Mouse (Mus musculus) gastrocnemius, postnatal 4 days (tissue): Measurements from ENCODE around the gene Aldh3a2. TPM values are rescaled to one million over a fixed set of nuclear protein-coding genes. Genes with fewer than 3 reads are reported as not detected.
"Not testable (repeated sequence)": the region's sequence is repeated elsewhere in the genome, so short reads cannot be mapped to it uniquely, and the experiment has no call there.

Experiments
- DNase-seq, 2 experiments: peaks; one replicate each; pipeline ENCODE4 v3.0.0; 2021 to 2022; ENCODE audit warnings: low spot score in 2 of 2, mixed read lengths in 2 of 2
- total RNA-seq, 2 experiments: library from RNA; stranded (reverse); gene quantifications; 2 replicates each; pipeline ENCODE4 v1.2.3; 2021

Aldh3a2 gene
- total RNA-seq, 2 experiments from 2014 or later: 33.8 to 36.4 TPM

DNA sequence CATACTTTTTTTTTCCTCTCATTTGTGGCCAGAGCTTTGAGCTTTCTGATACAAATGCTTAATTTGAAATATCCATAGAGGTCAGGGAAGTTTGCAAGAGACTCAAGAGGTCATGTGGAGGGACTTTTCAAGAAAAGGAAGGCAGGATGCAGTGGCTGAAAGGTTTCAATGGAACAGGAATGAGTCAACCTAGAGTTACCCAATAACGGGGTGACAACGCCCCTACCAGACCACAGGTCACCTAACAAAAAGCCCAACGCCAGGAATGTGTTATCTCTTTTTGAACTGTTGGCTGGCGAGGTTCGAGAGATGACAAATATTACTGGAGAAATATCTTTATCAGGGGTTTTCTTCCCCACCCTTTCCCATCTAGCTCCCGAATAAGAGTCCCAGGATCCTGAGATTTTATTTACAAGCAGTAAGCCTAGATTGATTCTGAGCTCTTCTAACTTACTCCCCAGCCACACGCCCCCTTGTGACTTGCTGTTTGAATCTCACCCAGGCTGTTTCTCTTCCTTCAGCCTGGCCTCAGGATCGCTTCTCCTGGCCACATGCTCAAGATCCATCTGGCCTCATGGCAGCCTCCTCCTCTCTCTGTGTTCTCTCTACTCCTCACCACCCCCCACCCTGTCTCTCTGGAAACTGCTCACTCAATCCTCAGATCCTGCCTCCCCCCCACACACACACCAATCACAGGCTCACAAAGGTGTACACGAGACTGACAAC lies 46.9 kb downstream of the Aldh3a2 start:
- DNase-seq: no peak

DNA sequence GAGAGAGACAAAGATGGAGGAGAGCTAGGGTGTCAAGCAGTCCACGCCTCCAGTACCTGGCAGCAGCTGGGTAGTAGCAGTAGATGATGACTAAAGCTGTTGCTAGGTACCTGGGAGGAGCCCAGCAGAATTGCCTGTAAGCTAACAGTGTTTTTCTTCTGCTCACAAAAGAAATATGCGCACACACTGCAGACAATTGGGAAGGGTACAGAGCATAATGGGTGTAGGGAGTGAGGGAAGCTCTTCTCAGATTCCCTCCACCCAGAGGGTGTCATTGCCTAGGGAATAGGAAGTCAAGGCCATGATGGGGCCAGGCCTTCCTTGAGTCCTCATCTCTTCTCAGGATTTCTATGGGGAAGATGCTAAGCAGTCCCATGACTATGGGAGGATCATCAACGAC lies 51.3 kb downstream of the Aldh3a2 start:
- no peak for DNase-seq

- DNase-seq: no peak
Measured at GRCm38 (mm10) chr11:61212102-61212501, 55.2 kb downstream of the Aldh3a2 start.

DNA sequence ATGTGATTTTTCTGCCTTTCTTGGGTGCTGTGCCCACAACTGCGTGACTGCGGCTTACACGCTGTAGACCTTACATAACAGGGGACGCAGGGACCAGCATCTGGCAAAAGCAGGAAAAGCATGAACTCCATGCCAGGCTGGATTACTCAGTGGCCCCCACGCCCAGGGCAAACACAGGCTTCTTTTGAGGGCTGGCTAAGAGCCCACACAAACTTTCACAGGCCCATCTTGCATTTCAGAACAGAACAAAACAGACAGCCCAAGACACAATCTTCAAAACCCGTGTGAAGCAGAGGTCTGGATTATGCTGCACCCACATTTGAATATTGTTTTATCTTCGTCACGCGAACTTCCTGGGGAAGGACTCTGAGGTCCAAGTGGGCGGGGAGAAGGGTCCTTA lies 58.9 kb downstream of the Aldh3a2 start:
- no peak for DNase-seq

DNA sequence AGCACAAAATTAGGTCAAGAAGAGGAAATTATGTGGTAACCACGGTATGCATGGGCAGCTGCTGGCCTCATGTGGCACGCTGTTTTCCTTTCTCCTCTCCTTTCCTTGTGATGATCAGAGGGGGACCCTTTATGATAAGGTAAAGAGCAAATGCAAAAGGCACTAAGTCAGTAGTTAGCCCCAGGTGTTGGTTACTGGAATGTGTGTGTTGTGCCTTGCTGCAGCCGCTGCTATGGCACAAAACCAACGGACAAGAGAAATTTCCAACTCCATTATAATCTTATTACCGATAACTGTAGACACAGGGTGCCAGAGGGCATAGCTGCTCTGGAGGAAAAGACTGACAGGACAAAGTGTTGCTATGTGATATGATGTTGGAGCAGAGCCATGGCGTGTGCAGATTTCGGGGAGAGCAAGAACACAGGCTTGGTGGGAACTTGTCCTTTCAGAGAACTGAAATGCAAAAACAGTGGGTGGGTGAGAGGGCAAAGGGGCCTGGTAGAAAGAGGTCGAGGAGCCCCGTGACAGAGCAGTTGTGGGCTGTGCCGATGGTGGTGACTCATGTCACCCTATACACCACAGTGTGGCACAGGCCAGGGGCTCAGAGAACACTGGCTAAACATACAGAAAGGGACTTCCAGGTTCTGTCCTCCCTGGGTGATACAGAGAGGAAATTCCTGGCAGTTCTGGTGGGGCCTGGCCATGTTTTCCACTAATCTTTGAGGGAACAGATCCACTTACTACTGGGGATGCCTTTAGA lies 59.6 kb downstream of the Aldh3a2 start, which contains the start of gene Aldh3a1:
TSS of gene Aldh3a1 (plus strand) at position 51 of the 760 bp plus-strand sequence.
- DNase-seq: no peak

- DNase-seq: no peak
Measured at GRCm38 (mm10) chr11:61206136-61206535, 61.1 kb downstream of the Aldh3a2 start.

GRCm38 (mm10) chr11:61205167-61205950 lies 61.9 kb downstream of the Aldh3a2 start:
- DNase-seq: no peak

- DNase-seq: no peak
Measured at GRCm38 (mm10) chr11:61202810-61203209, 64.5 kb downstream of the Aldh3a2 start.

GRCm38 (mm10) chr11:61202186-61202585 lies 65.1 kb downstream of the Aldh3a2 start:
- DNase-seq: no peak

- DNase-seq: no peak
Measured at GRCm38 (mm10) chr11:61199620-61200362, 67.5 kb downstream of the Aldh3a2 start.

DNA sequence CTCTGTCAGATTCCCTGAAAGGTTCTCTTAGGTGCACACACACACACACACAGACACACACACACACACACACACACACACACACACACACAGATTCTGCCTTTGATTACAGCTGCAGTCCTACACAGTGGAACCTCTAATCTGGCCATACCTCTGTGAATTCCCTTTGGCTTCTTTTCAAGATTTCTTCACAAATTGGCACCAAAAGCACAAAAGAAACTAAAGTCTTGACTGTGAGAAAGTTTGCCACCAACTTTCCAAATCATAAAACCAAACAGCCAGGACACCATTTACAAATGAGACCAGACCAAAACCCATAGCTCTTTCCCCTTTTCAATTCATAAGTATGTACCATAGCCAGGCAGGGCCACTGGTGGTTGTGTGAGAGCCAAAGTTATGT lies 69.3 kb downstream of the Aldh3a2 start:
- no peak for DNase-seq

GRCm38 (mm10) chr11:61196616-61197353 lies 70.5 kb downstream of the Aldh3a2 start:
- DNase-seq: no peak

GRCm38 (mm10) chr11:61193392-61193791 lies 73.9 kb downstream of the Aldh3a2 start:
- DNase-seq: peak; percentile 74 to 85

DNA sequence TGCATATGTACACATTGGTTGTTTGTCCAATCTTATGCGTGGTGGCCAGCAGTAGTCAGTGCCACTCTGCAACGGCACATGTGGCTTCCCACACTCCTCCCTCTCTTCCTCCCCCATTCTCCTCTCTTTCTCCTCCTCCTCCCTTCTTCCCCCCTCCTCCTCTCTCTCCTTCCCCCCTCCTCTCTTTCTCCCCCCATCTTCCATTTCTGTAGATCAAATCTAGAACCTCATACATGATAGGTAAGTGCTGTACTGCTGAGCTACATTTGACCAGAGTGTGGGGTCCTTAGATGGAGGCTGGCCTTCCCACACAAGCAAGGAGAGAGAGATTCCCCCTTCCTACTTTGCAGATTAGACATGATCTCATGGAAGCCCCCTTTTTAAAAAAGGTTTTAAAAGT lies 74.5 kb downstream of the Aldh3a2 start:
- no peak for DNase-seq

GRCm38 (mm10) chr11:61192123-61192522 lies 75.1 kb downstream of the Aldh3a2 start:
- not testable (repeated sequence) for DNase-seq

DNA sequence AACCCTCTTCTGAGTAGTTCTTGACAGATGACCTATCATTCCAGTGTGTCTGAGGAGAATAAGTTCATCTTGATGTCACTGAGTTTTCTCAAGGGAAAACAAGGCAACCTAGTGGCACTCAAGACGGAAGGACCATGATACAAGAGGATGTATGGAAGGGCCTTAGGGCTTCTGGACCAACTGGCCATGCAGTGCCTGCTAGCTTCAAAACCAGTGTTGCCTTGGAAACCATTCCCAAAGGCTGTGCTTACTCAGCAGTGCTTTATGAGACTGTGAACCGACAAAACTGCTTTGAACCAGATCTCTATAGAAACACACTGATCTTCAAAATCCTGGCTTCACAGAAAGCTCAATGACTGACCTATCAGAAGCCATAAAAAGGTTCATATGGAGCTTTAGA lies 76.5 kb downstream of the Aldh3a2 start:
- DNase-seq: no peak

DNA sequence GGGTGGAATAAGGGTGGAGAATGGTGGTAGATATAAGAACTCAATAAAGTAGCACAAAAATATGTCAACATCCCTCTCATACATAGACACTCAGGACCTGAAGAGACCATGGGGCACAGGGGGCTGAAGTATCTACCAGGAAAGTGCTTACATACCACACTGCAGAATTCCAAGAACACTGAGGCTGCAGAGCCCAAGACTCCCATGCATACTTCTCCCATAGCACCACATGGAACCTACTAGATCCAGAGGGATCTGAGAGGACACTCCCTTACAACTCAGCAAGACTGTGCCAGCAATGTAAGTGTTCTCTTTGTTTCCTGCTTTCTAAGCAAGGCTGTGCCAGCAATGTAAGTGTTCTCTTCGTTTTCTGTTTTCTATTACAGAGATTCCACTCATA lies 83.4 kb downstream of the Aldh3a2 start:
- no peak for DNase-seq

DNA sequence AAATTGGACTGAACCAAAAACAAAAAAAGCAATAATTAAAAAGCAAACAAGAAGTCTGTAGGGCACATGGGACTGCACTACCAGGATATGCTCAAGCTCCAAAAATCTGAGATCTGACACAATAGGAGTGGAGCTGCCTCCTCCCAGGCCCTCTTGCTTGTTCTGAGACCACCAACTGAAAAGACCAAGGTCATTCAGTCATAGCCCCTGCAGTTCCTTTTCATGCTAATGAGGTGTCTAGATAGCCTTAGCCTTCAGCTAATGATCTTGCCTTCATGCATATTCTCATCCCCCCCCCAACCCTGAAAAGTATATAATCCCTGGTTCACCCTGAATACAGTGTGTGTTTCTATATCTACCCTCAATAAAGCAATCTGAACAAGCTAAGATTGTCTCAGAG lies 85.6 kb downstream of the Aldh3a2 start:
- DNase-seq: no peak

DNA sequence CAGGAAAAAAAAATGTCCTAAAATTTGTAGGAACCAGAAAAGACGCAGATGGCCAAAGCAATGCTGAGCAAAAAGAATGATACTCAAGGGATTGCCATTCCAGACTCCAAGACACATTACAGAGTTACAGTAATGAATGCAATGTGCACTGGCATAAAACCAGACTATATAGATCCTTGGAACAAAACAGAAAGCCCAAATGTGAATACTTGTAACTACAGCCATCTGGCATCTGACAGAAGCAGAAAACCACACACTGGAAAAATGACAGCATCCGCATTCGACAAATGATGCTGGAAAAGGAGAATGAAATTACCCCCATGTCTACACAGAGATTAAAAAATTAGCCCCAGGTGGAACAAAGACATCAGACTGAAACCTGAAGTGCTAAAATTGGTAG lies 86.9 kb downstream of the Aldh3a2 start:
- DNase-seq: no peak

DNA sequence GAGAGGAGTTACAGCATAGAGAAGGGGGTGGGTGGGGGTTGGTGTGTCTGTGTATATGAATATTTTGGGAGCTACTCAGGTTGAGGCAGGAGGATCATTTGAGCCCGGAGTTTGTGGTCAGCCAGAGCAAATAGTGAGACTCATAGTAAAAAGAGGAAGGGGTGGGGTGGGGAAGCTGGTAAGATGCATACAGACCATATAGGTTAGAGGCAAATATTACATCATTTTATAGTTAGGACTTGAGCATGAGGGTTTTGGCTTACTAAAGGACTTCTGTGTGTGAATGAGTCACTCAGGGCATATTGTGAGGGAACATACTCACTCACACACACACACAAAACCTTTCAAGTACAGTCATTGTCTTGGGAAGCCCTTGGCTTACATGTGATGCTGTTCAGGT lies 90.9 kb downstream of the Aldh3a2 start:
- DNase-seq: no peak
